Mouse (Mus musculus) kidney, adult 2 months (tissue): ENCODE results near the gene Kcnmb2.

Experiments used
- CTCF ChIP-seq: fragments of 200-500 bp; conservative IDR thresholded peaks from 2 replicates; pipeline ENCODE4 v1.5.1; 2011; ENCODE audit warnings: low read depth, mild to moderate bottlenecking, control low read depth, low read length, moderate library complexity, mixed read lengths; ENCODE audit not compliant: insufficient read depth, insufficient read length
- POLR2A ChIP-seq: fragments of 200-500 bp; IDR thresholded peaks from one replicate; pipeline ENCODE4 v1.6.1; 2011; ENCODE audit warnings: low read depth, low read length, control low read depth

DNA sequence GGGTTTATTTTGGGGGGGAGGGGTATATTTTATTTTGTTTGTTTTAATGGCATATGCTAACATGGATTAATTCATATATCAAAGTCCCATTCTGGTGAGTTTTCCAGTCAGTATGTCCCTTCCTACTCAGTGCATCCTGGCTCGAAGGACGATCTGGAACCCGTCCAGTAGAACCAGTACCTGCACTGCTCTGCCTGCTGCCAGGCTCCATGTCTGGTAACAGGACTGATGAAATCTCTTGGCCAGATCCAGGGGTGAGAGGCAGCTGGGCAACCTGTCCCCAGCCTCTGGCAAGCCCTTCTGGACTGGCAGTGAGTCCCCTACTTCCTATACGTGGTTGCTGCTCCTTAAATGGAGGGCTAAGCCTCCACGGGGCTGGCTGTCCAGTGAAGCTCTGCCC is 57.5 kb downstream of the Kcnmb2 start:
- TF ChIP-seq CTCF (no peak), POLR2A (no peak)
